Mouse (Mus musculus): ENCODE results near the gene Lbx2. TPM values are rescaled to one million over a fixed set of nuclear protein-coding genes. Genes with fewer than 3 reads are reported as not detected.

Lbx2 gene
- polyA plus RNA-seq, 1 experiment from 2014 or later: not detected

GRCm38 (mm10) chr6:83054074-83054851, 31.9 kb upstream of the Lbx2 start, which contains the start of gene Aup1:
Gene Aup1, plus strand, starts transcription at chr6:83054521.
- H3K4me3 ChIP-seq (replicated peaks; ENCODE audit: low read length): peak within 1 kb of the TSS; percentile 98
- peak within 1 kb of the TSS; percentile 88 for H3K27ac ChIP-seq (ENCODE audit: low read length)
- H3K9ac ChIP-seq (replicated peaks; ENCODE audit: low read depth, low read length): peak within 1 kb of the TSS; percentile 94
- H3K9me3 ChIP-seq (ENCODE audit: control insufficient read depth, low read length): no peaks in the 10 kb centered on the region
- no peaks in the 10 kb centered on the region for H3K27me3 ChIP-seq (replicated peaks; ENCODE audit: control insufficient read depth, insufficient read depth, low read length)
- peak; percentile 99 for ATAC-seq
- peak within 1 kb of the TSS; percentile 91 for H3K4me2 ChIP-seq (ENCODE audit: low read length)
- H3K4me1 ChIP-seq (replicated peaks; ENCODE audit: control insufficient read depth, insufficient read depth, low read length): peaks cover 24% of the 10 kb centered on the region
- H3K36me3 ChIP-seq (ENCODE audit: control insufficient read depth, insufficient read depth): peaks cover 6% of the 10 kb centered on the region; the same call in 1 of the 2 replicates
- under 1% methylated on average over 59 of the region's 64 CpGs for WGBS

DNA sequence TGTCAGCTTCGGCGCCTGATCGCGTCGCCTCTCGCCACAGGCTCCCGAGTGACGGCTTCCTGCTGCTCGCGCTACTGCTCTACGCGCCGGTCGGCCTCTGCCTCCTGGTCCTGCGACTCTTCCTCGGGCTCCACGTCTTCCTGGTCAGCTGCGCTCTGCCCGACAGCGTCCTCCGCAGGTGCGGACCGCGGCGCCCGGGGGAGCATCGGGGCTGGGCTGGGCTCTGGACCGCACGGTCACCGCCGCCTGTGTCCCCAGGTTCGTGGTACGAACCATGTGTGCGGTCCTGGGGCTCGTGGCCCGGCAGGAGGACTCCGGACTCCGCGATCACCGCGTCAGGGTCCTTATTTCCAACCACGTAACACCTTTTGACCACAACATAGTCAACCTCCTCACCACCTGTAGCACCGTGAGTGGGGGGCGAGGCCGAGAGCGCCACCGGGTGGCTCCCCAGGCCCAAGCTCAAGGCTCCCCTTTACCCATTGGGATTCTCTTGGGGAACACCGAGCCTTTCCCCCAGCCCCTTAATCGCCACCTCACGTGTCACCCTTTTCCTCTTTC, 31.2 kb upstream of the Lbx2 start, which contains the start of gene Htra2:
Htra2 (minus strand) TSS at position 403 of the 561 bp plus-strand sequence.
- peak within 1 kb of the TSS; percentile 91 for H3K4me2 ChIP-seq (ENCODE audit: low read length)
- H3K4me1 ChIP-seq (replicated peaks; ENCODE audit: control insufficient read depth, insufficient read depth, low read length): peaks cover 24% of the 10 kb centered on the region
- H3K27me3 ChIP-seq (replicated peaks; ENCODE audit: control insufficient read depth, insufficient read depth, low read length): 0 out of 2 replicates have a peak, but pooled peaks cover under 1% of the 10 kb centered on the region
- H3K27ac ChIP-seq (ENCODE audit: low read length): peak within 1 kb of the TSS; percentile 88
- H3K9me3 ChIP-seq (ENCODE audit: control insufficient read depth, low read length): no peaks in the 10 kb centered on the region
- H3K36me3 ChIP-seq (ENCODE audit: control insufficient read depth, insufficient read depth): peaks cover 6% of the 10 kb centered on the region; the same call in 1 of the 2 replicates
- under 1% methylated on average over 50 of the region's 50 CpGs for WGBS
- H3K4me3 ChIP-seq (replicated peaks; ENCODE audit: low read length): peak within 1 kb of the TSS; percentile 98
- ATAC-seq: peak; percentile 26
- peak within 1 kb of the TSS; percentile 94 for H3K9ac ChIP-seq (replicated peaks; ENCODE audit: low read depth, low read length)

GRCm38 (mm10) chr6:83057790-83058189, 28.4 kb upstream of the Lbx2 start, which contains the start of gene Dqx1:
Gene Dqx1, plus strand, starts transcription at chr6:83057844.
- ATAC-seq: no peak
- H3K4me3 ChIP-seq (replicated peaks; ENCODE audit: low read length): no peak within 1 kb of the TSS
- no peak within 1 kb of the TSS for H3K9ac ChIP-seq (replicated peaks; ENCODE audit: low read depth, low read length)
- no peak within 1 kb of the TSS for H3K27ac ChIP-seq (ENCODE audit: low read length)
- peaks cover 19% of the 10 kb centered on the region for H3K4me1 ChIP-seq (replicated peaks; ENCODE audit: control insufficient read depth, insufficient read depth, low read length)
- H3K27me3 ChIP-seq (replicated peaks; ENCODE audit: control insufficient read depth, insufficient read depth, low read length): peaks cover 18% of the 10 kb centered on the region
- H3K4me2 ChIP-seq (ENCODE audit: low read length): no peak within 1 kb of the TSS
- H3K9me3 ChIP-seq (ENCODE audit: control insufficient read depth, low read length): no peaks in the 10 kb centered on the region
- H3K36me3 ChIP-seq (ENCODE audit: control insufficient read depth, insufficient read depth): no peaks in the 10 kb centered on the region
- WGBS: 58% methylated on average over 3 of the region's 3 CpGs

GRCm38 (mm10) chr6:83058725-83059124, 27.4 kb upstream of the Lbx2 start:
- no peak overlapping the region for H3K4me3 ChIP-seq (replicated peaks; ENCODE audit: low read length)
- ATAC-seq: no peak
- H3K36me3 ChIP-seq (ENCODE audit: control insufficient read depth, insufficient read depth): no peaks in the 10 kb centered on the region
- 73% methylated on average over 2 of the region's 2 CpGs for WGBS
- H3K4me2 ChIP-seq (ENCODE audit: low read length): no peak overlapping the region
- peaks cover 10% of the 10 kb centered on the region for H3K4me1 ChIP-seq (replicated peaks; ENCODE audit: control insufficient read depth, insufficient read depth, low read length)
- H3K9me3 ChIP-seq (ENCODE audit: control insufficient read depth, low read length): no peaks in the 10 kb centered on the region
- H3K27me3 ChIP-seq (replicated peaks; ENCODE audit: control insufficient read depth, insufficient read depth, low read length): peaks cover 27% of the 10 kb centered on the region
- H3K9ac ChIP-seq (replicated peaks; ENCODE audit: low read depth, low read length): no peak overlapping the region
- H3K27ac ChIP-seq (ENCODE audit: low read length): no peak overlapping the region

- Histone ChIP-seq H3K36me3 (ENCODE audit: control insufficient read depth, insufficient read depth) (no peaks in the 10 kb centered on the region), H3K9ac (replicated peaks; ENCODE audit: low read depth, low read length) (no peak overlapping the region), H3K27ac (ENCODE audit: low read length) (no peak overlapping the region), H3K4me2 (ENCODE audit: low read length) (no peak overlapping the region), H3K27me3 (replicated peaks; ENCODE audit: control insufficient read depth, insufficient read depth, low read length) (peaks cover 79% of the 10 kb centered on the region), H3K4me1 (replicated peaks; ENCODE audit: control insufficient read depth, insufficient read depth, low read length) (peaks cover 14% of the 10 kb centered on the region), H3K4me3 (replicated peaks; ENCODE audit: low read length) (no peak overlapping the region), H3K9me3 (ENCODE audit: control insufficient read depth, low read length) (no peaks in the 10 kb centered on the region)
- WGBS: 29% methylated on average over 8 of the region's 8 CpGs
- ATAC-seq: no peak
These were observed 20.2 kb upstream of the Lbx2 start for GRCm38 (mm10) chr6:83065995-83066394.

DNA sequence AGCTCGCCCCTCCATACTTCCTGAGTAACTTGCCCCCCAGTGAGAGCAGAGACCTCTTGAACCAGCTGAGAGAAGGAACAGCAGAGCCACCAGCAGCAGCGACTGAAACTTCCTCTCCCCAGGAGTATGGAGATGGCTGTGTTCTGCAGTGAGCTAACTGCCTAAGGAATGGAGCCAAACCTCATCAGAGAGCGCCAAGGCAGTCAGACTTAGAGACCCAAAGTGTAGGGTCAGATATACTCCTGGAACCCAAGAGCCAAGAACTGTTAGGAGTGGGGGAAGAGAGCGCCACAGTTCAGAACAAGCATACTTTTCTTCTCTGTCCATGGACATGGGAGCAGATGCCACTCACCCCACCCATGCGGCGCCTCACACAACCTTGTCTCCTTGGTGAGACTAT, 19.7 kb upstream of the Lbx2 start:
- WGBS: 24% methylated on average over 6 of the region's 6 CpGs
- H3K9ac ChIP-seq (replicated peaks; ENCODE audit: low read depth, low read length): no peak overlapping the region
- no peaks in the 10 kb centered on the region for H3K36me3 ChIP-seq (ENCODE audit: control insufficient read depth, insufficient read depth)
- H3K27me3 ChIP-seq (replicated peaks; ENCODE audit: control insufficient read depth, insufficient read depth, low read length): peaks cover 82% of the 10 kb centered on the region
- H3K9me3 ChIP-seq (ENCODE audit: control insufficient read depth, low read length): no peaks in the 10 kb centered on the region
- H3K4me2 ChIP-seq (ENCODE audit: low read length): no peak overlapping the region
- H3K4me1 ChIP-seq (replicated peaks; ENCODE audit: control insufficient read depth, insufficient read depth, low read length): peaks cover 18% of the 10 kb centered on the region
- H3K4me3 ChIP-seq (replicated peaks; ENCODE audit: low read length): no peak overlapping the region
- ATAC-seq: no peak
- H3K27ac ChIP-seq (ENCODE audit: low read length): no peak overlapping the region

GRCm38 (mm10) chr6:83068221-83068620, 17.9 kb upstream of the Lbx2 start:
- Histone ChIP-seq H3K36me3 (ENCODE audit: control insufficient read depth, insufficient read depth) (no peaks in the 10 kb centered on the region), H3K9me3 (ENCODE audit: control insufficient read depth, low read length) (no peaks in the 10 kb centered on the region), H3K27me3 (replicated peaks; ENCODE audit: control insufficient read depth, insufficient read depth, low read length) (peaks cover 81% of the 10 kb centered on the region), H3K4me3 (replicated peaks; ENCODE audit: low read length) (no peak overlapping the region), H3K4me1 (replicated peaks; ENCODE audit: control insufficient read depth, insufficient read depth, low read length) (peaks cover 18% of the 10 kb centered on the region), H3K9ac (replicated peaks; ENCODE audit: low read depth, low read length) (no peak overlapping the region), H3K4me2 (ENCODE audit: low read length) (no peak overlapping the region), H3K27ac (ENCODE audit: low read length) (no peak overlapping the region)
- 1% methylated on average over 8 of the region's 8 CpGs for WGBS
- no peak for ATAC-seq

- Histone ChIP-seq H3K9me3 (ENCODE audit: control insufficient read depth, low read length) (no peaks in the 10 kb centered on the region), H3K27me3 (replicated peaks; ENCODE audit: control insufficient read depth, insufficient read depth, low read length) (peaks cover 80% of the 10 kb centered on the region), H3K36me3 (ENCODE audit: control insufficient read depth, insufficient read depth) (no peaks in the 10 kb centered on the region), H3K9ac (replicated peaks; ENCODE audit: low read depth, low read length) (no peak overlapping the region), H3K4me1 (replicated peaks; ENCODE audit: control insufficient read depth, insufficient read depth, low read length) (peaks cover 18% of the 10 kb centered on the region), H3K27ac (ENCODE audit: low read length) (no peak overlapping the region), H3K4me3 (replicated peaks; ENCODE audit: low read length) (no peak overlapping the region), H3K4me2 (ENCODE audit: low read length) (no peak overlapping the region)
- ATAC-seq: no peak
- under 1% methylated on average over 74 of the region's 81 CpGs for WGBS
These were observed 17.3 kb upstream of the Lbx2 start for GRCm38 (mm10) chr6:83068706-83069487.

Measured in forebrain, embryonic 16.5 days (tissue).